Mouse (Mus musculus) splenic B cell, adult 2 months (primary cell): ENCODE data around the gene Nr1d2.
A peak's percentile ranks its signal among the peaks of the same experiment; 100 is the strongest.
"Not testable (repeated sequence)": the region's sequence is repeated elsewhere in the genome, so short reads cannot be mapped to it uniquely, and the experiment has no call there.

Experiments used
- DNase-seq: peaks from one replicate; pipeline ENCODE4 v3.0.0-alpha.2; 2011; ENCODE audit warnings: low read depth, low spot score
- H3K27me3 ChIP-seq: 2 replicates; pipeline ENCODE4 v1.6.1; 2012; ENCODE audit warnings: mild to moderate bottlenecking, low read length, moderate library complexity, mixed read lengths; ENCODE audit not compliant: control insufficient read depth, poor library complexity, insufficient read depth, severe bottlenecking
- H3K36me3 ChIP-seq: 2 replicates; pipeline ENCODE4 v1.6.1; 2012; ENCODE audit warnings: mild to moderate bottlenecking, low read length, moderate library complexity, mixed read lengths; ENCODE audit not compliant: control insufficient read depth, poor library complexity, insufficient read depth, severe bottlenecking

The Nr1d2 gene

DNA sequence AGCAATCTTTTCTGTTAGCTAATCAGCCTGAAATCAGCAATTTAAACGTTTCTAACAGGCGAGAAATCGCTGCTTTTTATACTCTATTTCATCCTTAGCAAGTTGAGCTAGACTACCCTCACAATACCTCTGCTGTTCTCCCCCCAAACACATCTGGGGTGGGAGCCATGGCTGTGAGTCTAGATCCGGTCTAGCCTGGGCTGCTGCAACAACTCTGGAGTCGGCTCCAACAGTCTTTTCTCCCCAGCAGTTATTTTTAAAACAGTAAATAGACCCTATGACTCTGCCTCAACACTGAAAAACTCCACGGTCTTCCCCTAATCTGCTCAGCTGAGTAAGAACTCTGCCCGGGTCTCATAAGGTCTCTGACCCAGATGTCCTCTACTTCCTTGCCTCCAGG, 1.2 kb upstream of the Nr1d2 start:
- Histone ChIP-seq H3K36me3 (no peaks in the 10 kb centered on the region), H3K27me3 (no peaks in the 10 kb centered on the region)
- DNase-seq: no peak

- H3K36me3 ChIP-seq: no peaks in the 10 kb centered on the region
- DNase-seq: peak; percentile 98
- no peaks in the 10 kb centered on the region for H3K27me3 ChIP-seq
Measured at GRCm38 (mm10) chr14:18238131-18238749, 687 bp downstream of the Nr1d2 start.

GRCm38 (mm10) chr14:18237381-18237780, 1.5 kb downstream of the Nr1d2 start:
- no peak for DNase-seq
- H3K36me3 ChIP-seq: no peaks in the 10 kb centered on the region
- no peaks in the 10 kb centered on the region for H3K27me3 ChIP-seq

DNA sequence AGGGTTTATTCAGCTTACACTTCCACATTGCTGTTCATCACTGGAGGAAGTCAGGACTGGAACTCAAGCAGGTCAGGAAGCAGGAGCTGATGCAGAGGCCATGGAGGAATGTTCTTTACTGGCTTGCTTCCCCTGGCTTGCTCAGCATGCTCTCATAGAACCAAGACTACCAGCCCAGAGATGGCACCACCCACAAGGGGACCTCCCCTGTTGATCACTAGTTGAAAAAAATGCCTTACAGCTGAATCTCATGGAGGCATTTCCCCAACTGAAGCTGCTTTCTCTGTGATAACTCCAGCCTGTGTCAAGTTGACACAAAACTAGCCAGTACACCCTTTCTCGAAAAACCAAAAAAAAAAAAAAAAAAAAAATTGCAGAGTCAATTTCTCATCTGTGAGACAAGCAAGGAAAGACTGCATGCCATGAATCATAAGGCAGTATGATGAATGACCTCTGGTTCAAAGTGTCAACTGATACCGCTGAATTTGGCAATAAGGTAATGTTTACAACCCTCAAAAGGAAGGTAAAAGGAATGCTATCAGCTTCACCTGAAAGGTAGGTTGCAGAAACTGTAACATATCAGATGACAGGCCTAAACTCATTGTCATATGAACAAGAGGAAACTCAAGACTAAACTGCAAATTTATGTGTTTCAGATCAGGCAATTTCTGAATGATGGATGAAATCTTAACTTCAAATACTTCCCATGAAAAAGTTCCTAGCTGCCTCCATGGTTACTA, 2.3 kb downstream of the Nr1d2 start:
- H3K27me3 ChIP-seq, DNase-seq, H3K36me3 ChIP-seq: not testable (repeated sequence)

DNA sequence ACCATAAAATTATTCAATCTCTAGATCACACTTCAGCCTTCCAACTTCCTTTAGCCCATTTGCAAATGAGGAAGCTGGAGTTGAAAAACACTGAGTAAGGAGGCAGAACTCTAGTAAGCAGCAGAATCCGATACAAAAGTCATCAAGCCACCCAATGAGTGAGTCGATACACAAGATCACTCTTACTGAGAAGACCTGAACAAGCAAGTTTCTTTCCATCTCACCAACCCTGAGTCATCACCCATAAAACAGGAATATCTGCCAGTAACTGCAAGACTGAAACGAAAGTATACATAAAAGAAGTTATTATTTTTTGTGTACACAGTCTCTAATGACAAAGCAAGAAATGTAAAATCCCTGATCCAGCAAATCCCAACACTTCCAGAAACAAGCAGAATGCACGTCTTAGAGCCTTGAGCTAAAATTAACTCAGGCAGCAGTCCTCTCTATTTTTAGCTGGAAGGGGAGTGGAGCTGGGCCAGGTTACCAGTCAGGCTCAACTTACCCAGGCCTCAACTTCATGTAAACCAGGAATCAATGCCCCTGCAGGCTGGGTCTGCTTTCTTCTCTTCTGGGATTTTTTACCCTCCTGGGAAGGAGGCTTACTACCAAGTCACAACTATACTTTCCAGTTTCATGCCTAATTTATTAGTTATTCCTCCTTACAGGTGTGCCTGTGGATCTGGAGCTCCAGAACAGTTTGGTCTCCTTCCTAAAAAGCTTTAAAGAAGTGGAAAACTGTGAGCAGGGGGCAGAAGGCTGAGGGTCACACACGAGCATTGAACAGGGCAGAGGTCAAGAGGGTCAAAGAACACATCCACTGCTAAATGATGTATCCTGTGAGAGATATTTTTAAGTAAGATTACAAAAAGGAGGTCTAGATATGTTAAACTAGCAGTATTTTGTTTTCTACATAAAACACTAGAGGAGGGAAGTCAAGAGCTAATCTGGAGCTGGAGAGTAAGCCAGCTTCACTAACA, 4.7 kb downstream of the Nr1d2 start:
- Histone ChIP-seq H3K36me3 (no peaks in the 10 kb centered on the region), H3K27me3 (no peaks in the 10 kb centered on the region)
- DNase-seq: peak; percentile 33

DNA sequence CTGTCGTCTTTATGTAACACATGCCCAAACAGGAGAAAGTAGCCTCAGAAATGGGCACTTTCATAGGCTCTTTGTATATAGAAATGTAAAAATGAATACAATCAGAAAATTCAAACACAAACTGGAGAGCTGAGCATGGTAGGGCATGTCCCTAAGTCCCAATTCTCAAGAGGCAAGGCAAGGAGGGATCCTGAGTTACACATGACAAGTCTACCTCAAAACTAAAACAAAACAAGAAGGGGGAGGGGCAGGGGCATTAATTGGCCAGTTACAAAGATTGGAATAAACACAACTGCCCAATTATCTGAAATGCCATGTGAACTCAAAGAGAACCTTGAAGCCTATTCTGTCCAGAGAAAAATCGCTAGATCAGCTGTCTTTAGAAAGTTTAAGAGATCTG, 5.9 kb downstream of the Nr1d2 start:
- no peak for DNase-seq

DNA sequence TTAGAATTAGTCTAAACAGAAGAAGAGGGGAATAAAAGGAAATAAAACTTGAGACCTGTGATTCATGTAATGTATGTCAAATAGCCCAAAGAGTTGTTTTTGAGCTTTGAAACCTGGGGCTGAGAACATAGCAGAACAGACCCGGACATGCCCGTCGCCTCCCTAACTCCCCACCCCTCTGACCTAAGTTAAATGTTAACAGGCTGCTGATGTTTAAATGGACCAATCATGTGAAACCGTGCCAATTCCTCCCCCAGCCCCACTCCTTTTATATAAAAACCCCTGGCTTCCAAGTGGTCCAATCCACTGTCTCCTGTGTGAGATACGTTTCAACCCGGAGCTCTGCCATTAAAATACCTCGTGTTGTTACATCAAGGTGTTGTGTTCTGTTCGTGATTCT, 7.1 kb downstream of the Nr1d2 start:
- H3K27me3 ChIP-seq, H3K36me3 ChIP-seq, DNase-seq: not testable (repeated sequence)

More for the DNA sequence above, 5.9 kb downstream of the Nr1d2 start:
- Histone ChIP-seq H3K27me3 (no peaks in the 10 kb centered on the region), H3K36me3 (no peaks in the 10 kb centered on the region)

GRCm38 (mm10) chr14:18229751-18230150, 9.2 kb downstream of the Nr1d2 start:
- not testable (repeated sequence) for H3K27me3 ChIP-seq, H3K36me3 ChIP-seq, DNase-seq

DNA sequence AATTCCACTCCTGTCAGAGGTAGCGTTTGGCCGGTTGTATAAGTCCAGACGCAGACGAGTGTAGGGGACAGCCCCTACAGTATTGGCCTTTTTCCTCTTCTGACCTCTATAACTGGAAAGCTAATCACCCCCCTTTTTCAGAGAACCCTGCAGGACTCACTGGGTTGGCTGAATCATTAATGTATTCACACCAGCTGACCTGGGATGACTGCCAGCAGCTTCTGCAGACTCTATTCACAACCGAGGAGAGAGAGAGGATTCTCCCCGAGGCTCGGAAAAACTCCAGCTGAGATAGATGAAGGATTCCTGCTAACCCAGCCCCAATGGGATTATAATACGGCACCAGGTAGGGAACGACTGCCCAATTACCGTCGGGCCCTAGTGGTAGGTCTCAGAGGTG, 12.7 kb downstream of the Nr1d2 start:
- not testable (repeated sequence) for DNase-seq, H3K27me3 ChIP-seq, H3K36me3 ChIP-seq

- H3K27me3 ChIP-seq, DNase-seq, H3K36me3 ChIP-seq: not testable (repeated sequence)
Measured at GRCm38 (mm10) chr14:18225431-18225830, 13.5 kb downstream of the Nr1d2 start.

DNA sequence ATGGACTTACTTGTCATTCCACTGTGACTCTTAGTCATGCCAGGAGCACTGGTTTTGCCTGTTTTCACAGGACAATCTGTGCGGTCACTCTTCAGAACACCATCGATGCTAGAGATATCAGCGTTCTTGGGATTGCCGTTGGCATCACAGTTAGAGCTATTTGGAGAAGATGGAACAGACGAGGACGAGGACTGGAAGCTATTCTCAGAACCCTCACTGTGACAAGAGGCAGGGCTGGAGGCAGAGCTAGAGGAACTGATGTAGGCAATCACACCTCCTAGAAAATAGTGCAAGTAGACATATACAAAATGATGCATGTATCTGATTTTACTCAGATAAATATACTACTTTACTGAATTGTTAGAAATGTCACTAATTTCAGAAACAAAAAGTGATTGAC, 16.9 kb downstream of the Nr1d2 start:
- DNase-seq: no peak
- no peaks in the 10 kb centered on the region for H3K27me3 ChIP-seq

GRCm38 (mm10) chr14:18217158-18217557, 21.8 kb downstream of the Nr1d2 start:
- peaks cover 3% of the 10 kb centered on the region; the same call in 1 of the 2 replicates for H3K36me3 ChIP-seq
- no peak for DNase-seq
- H3K27me3 ChIP-seq: no peaks in the 10 kb centered on the region

More for the DNA sequence above, 16.9 kb downstream of the Nr1d2 start:
- H3K36me3 ChIP-seq: no peaks in the 10 kb centered on the region

- peaks cover 3% of the 10 kb centered on the region; the same call in 1 of the 2 replicates for H3K36me3 ChIP-seq
- DNase-seq: no peak
Measured at GRCm38 (mm10) chr14:18216428-18216827, 22.5 kb downstream of the Nr1d2 start.

DNA sequence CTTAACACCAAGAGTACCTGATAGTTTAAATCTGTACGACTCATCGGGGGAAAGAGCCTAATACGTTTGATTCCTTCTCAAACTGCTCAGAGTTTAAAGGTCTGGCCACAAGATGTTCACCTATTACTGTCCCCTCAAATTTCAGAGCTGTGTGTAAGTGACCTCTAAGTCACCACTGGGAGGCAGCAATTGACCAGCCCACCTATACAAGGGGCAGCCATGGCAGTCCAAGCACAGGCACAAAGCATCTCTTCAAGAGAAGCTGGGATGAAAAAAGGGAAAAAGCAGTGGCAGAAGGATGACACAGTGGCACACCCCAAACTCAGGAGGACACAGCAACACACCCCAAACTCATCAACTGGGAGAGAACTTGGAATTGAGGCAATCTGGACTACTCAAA, 28.1 kb downstream of the Nr1d2 start:
- peaks cover 11% of the 10 kb centered on the region for H3K36me3 ChIP-seq
- no peaks in the 10 kb centered on the region for H3K27me3 ChIP-seq
- peak; percentile 44 for DNase-seq

More at GRCm38 (mm10) chr14:18216428-18216827, 22.5 kb downstream of the Nr1d2 start:
- no peaks in the 10 kb centered on the region for H3K27me3 ChIP-seq

DNA sequence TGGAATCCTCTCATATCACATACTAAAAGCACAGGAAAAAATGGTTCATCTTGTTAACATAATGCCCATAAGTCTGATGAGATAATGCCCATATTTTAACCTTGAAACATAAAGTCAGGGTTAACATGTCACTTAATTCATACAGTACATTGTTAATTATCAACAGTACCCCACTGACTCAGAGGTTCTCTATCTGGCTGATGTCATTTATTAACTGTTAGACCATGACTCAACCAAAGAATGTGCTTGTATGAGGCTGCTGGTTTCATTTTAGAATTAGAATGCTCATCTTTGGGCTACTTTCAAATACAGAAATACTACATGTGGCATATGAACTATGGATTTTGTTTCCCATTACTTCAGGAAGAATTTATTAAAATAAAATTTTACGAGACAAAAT, 34.6 kb downstream of the Nr1d2 start:
- not testable (repeated sequence) for DNase-seq, H3K36me3 ChIP-seq, H3K27me3 ChIP-seq
